Mouse (Mus musculus) frontal cortex, postnatal 10 days (tissue): ENCODE measurements around the gene Galnt7.

Source experiments
- DNase-seq, 2 experiments: peaks; one replicate each; pipeline ENCODE4 v3.0.0; 2022; ENCODE audit warnings: low spot score in 2 of 2, mixed read lengths in 1 of 2

Gene Galnt7

GRCm38 (mm10) chr8:57498847-57499511, 153.9 kb downstream of the Galnt7 start:
- no peak for DNase-seq

GRCm38 (mm10) chr8:57498494-57498846, 154.4 kb downstream of the Galnt7 start:
- no peak for DNase-seq

GRCm38 (mm10) chr8:57491873-57492272, 161.0 kb downstream of the Galnt7 start:
- no peak for DNase-seq

GRCm38 (mm10) chr8:57489896-57490295, 162.9 kb downstream of the Galnt7 start:
- DNase-seq = no peak

- DNase-seq = no peak
These were observed 163.5 kb downstream of the Galnt7 start for GRCm38 (mm10) chr8:57489366-57489765.

- peak; percentile 35 to 38 for DNase-seq
These were observed 164.5 kb downstream of the Galnt7 start for GRCm38 (mm10) chr8:57488312-57488765.

- DNase-seq = peak; percentile 96 to 97
These were observed 165.2 kb downstream of the Galnt7 start, which contains the start of gene Sap30 for GRCm38 (mm10) chr8:57487441-57488155. TSS of gene Sap30 (minus strand) at chr8:57487860.

- peak; percentile 32 to 56 for DNase-seq
These were observed 166.1 kb downstream of the Galnt7 start for GRCm38 (mm10) chr8:57486491-57487440.

- DNase-seq = no peak
These were observed 172.2 kb downstream of the Galnt7 start for GRCm38 (mm10) chr8:57480606-57481005.

GRCm38 (mm10) chr8:57479700-57480099, 173.1 kb downstream of the Galnt7 start:
- no peak for DNase-seq

- no peak for DNase-seq
These were observed 174.4 kb downstream of the Galnt7 start for GRCm38 (mm10) chr8:57478406-57478805.
